Mouse (Mus musculus) erythroblast, embryonic 14.5 days (primary cell): ENCODE data around the gene Tchhl1.

ENCODE experiments used
- GATA1 ChIP-seq: IDR thresholded peaks from 2 replicates; pipeline ENCODE4 v1.6.1; 2012; ENCODE audit warnings: low read length, inconsistent platforms, mixed read lengths
- TAL1 ChIP-seq: IDR thresholded peaks from 3 replicates; pipeline ENCODE4 v1.6.1; 2012; ENCODE audit warnings: low read length, inconsistent platforms, mixed read lengths

DNA sequence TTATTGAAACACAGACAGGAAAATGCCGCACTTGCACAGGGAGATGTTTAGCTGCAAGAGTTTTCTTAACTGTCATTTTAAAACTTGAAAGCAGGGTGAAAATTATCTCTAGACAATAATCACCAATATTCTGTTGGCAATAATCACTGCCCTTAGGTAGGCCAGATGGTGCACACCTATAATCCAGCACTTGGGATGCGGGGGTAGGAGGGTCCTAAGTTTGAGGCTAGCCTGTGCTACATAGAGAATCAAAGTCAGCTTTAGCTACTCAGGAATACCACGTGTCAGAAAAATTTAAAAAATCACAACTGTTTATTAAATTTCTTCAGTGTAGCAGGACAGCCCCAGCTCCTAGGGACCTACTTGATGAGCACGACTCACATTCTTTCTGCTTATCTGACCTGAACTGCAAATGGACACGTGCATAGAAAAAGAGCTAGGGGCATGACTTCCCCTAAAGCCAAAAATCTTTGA, 51.3 kb downstream of the Tchhl1 start:
- TF ChIP-seq GATA1, result no peak
- no peak for TF ChIP-seq TAL1
